Mouse (Mus musculus): Measurements from ENCODE around the gene Ran.

Ran gene

GRCm38 (mm10) chr5:129065946-129066345, 46.1 kb downstream of the Ran start:
- DNase-seq, result no peak

- DNase-seq, result no peak
Measured at GRCm38 (mm10) chr5:129066541-129067230, 46.8 kb downstream of the Ran start.

- no peak for DNase-seq
Measured at GRCm38 (mm10) chr5:129067231-129067834, 47.5 kb downstream of the Ran start.

GRCm38 (mm10) chr5:129071761-129072280, 52.0 kb downstream of the Ran start:
- DNase-seq, result no peak

GRCm38 (mm10) chr5:129073404-129073803, 53.5 kb downstream of the Ran start:
- DNase-seq, result no peak
